Mouse (Mus musculus): ENCODE measurements around the gene Epb41. TPM values are rescaled to one million over a fixed set of nuclear protein-coding genes. Genes with fewer than 3 reads are reported as not detected.

Epb41 gene
- 105 and 113 TPM in 2 replicates for polyA plus RNA-seq (2012; rRNA removed)
- polyA plus RNA-seq (2014; fragmentation: Nextera tagmentation; extraction: Ambion mirVana), result 153 and 166 TPM in 2 replicates

DNA sequence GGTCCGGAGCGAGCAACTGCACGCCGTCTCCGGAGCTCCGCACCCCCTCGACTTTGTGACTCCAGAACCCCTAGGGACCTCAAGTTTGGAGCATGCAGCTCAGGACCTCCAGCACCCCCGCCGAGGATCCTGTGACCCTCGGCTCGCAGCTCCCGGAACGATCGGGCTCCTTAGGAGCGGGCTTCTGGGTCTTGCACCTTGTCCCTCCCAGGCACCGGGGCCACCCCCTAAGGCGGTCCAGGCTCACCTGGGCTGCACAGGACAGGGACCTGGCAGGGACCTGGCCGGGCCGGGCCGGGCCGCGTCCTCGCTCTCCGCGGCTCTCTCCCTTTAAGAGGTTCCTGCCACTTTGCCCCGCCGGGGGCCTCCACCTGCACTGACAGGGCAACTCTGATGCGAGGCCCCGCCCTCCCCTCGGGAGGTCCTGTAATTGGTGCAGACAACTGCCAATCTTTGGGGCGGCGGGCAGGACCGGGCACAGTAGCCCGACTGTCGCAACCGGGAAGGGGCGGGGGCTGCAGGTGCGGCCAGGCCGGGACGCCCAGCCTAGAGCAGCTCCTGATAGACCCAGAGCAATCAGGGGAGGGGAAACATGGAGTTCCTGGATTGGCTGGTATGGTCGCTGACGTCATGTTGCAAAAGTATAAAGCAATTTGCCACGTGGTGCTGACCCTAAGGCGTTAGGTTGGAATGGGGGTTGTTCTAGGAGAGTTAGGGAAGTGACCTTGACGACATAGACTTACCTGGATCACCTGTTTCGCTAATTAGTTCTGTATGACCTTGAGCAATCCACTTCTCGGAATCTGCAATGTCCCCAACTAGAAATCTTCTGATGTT lies at the start of gene Epb41:
Gene Epb41, minus strand, starts transcription at position 389 of the 837 bp plus-strand sequence.
- H3K4me3 ChIP-seq (ENCODE audit: insufficient read depth in 1 of 2, low read depth in 2 of 2, low read length in 2 of 2), result peak within 1 kb of the TSS; percentile 88 to 94
- peak within 1 kb of the TSS; percentile 100 for H3K27ac ChIP-seq
- H3K9ac ChIP-seq (replicated peaks), result peak within 1 kb of the TSS; percentile 98
- peaks cover 30% of the 10 kb centered on the region for H3K36me3 ChIP-seq (replicated peaks; ENCODE audit: control insufficient read depth, insufficient read depth, low read depth)
- H3K4me2 ChIP-seq (ENCODE audit: low read depth), result peak within 1 kb of the TSS; percentile 100
- peak; percentile 99 for DNase-seq (ENCODE audit: low read depth in 3 of 3, low spot score in 3 of 3)
- 1% methylated on average over 45 of the region's 47 CpGs for WGBS (ENCODE audit: insufficient replicate concordance)
- TF ChIP-seq EP300 (IDR thresholded peaks at IDR 0.05; ENCODE audit: low read depth), result peak; percentile 65
- peak; percentile 29; the same call in 1 of the 2 replicates for TF ChIP-seq CTCF (IDR thresholded peaks at IDR 0.05; ENCODE audit: low read depth)
- no peaks in the 10 kb centered on the region for H3K27me3 ChIP-seq (ENCODE audit: control insufficient read depth, insufficient read depth, low read length)
- ATAC-seq (ENCODE audit: insufficient read depth), result peak; percentile 82
- peaks cover 63 to 72% of the 10 kb centered on the region in 2 experiments for H3K4me1 ChIP-seq (replicated peaks; ENCODE audit: control insufficient read depth in 2 of 2, insufficient read depth in 2 of 2, low read length in 1 of 2)
- H3K9me3 ChIP-seq (ENCODE audit: control insufficient read depth, low read length), result no peaks in the 10 kb centered on the region

DNA sequence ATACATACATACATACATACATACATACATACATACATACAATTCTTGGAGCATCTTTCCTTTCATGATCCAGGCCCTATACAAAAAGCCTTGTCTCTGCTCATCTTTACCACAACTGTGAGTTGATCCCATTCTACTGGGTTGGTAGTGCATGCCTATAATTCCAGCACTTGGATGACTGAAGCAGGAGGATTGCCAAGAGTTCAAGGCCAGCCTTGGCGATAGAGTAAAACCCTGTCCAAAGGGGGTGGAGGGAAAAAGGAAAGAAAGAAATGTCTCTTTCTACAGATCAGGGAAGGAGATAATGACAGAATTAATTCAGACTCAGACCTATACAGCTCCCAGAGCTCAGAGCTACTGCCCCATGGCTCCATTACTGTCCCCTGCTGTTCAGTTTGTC lies 48.0 kb upstream of the Epb41 start:
- WGBS (ENCODE audit: insufficient replicate concordance), result 73% methylated on average over 1 of the region's 1 CpGs

DNA sequence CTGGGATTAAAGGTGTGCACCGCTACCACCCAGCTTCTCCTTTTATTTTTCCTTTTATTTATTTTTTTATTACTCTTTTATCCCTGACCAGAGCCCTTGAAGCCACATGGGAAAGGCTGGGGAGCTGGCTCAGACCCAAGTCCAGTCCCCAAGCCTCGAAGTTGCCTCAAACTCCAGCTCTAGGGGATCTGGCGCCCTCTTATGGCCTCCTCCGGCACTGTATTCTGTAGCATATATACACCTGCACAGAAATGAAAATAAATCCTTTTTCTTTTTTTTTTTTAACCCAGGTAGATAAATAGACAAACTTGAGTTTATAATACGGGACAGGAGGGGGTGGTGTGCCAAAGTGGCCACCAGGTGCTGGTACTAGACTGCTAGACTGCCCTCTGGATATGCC lies 46.6 kb upstream of the Epb41 start:
- no peak overlapping the region for H3K9ac ChIP-seq (replicated peaks)
- H3K4me1 ChIP-seq (replicated peaks; ENCODE audit: control insufficient read depth in 2 of 2, insufficient read depth in 2 of 2, low read length in 1 of 2), result no peaks in the 10 kb centered on the region
- no peaks in the 10 kb centered on the region for H3K36me3 ChIP-seq (replicated peaks; ENCODE audit: control insufficient read depth, insufficient read depth, low read depth)
- H3K27me3 ChIP-seq (ENCODE audit: control insufficient read depth, insufficient read depth, low read length), result no peaks in the 10 kb centered on the region
- H3K4me3 ChIP-seq (ENCODE audit: insufficient read depth in 1 of 2, low read depth in 2 of 2, low read length in 2 of 2), result no peak overlapping the region
- ATAC-seq (ENCODE audit: insufficient read depth), result no peak
- H3K27ac ChIP-seq, result no peak overlapping the region
- no peaks in the 10 kb centered on the region for H3K9me3 ChIP-seq (ENCODE audit: control insufficient read depth, low read length)
- H3K4me2 ChIP-seq (ENCODE audit: low read depth), result no peak overlapping the region
- TF ChIP-seq CTCF (IDR thresholded peaks at IDR 0.05; ENCODE audit: low read depth) (peak; percentile 60), EP300 (IDR thresholded peaks at IDR 0.05; ENCODE audit: low read depth) (no peak)
- WGBS (ENCODE audit: insufficient replicate concordance), result 54% methylated on average over 5 of the region's 5 CpGs
- DNase-seq (ENCODE audit: low read depth in 3 of 3, low spot score in 3 of 3), result no peak

More for the DNA sequence above, 48.0 kb upstream of the Epb41 start:
- Histone ChIP-seq H3K9me3 (ENCODE audit: control insufficient read depth, low read length) (no peaks in the 10 kb centered on the region), H3K4me1 (replicated peaks; ENCODE audit: control insufficient read depth in 2 of 2, insufficient read depth in 2 of 2, low read length in 1 of 2) (no peaks in the 10 kb centered on the region), H3K27me3 (ENCODE audit: control insufficient read depth, insufficient read depth, low read length) (no peaks in the 10 kb centered on the region; the same call in 1 of the 2 replicates), H3K4me3 (ENCODE audit: insufficient read depth in 1 of 2, low read depth in 2 of 2, low read length in 2 of 2) (no peak overlapping the region), H3K36me3 (replicated peaks; ENCODE audit: control insufficient read depth, insufficient read depth, low read depth) (no peaks in the 10 kb centered on the region), H3K9ac (replicated peaks) (no peak overlapping the region), H3K4me2 (ENCODE audit: low read depth) (no peak overlapping the region), H3K27ac (no peak overlapping the region)
- TF ChIP-seq CTCF (IDR thresholded peaks at IDR 0.05; ENCODE audit: low read depth) (no peak), EP300 (IDR thresholded peaks at IDR 0.05; ENCODE audit: low read depth) (no peak)
- no peak for DNase-seq (ENCODE audit: low read depth in 3 of 3, low spot score in 3 of 3)
- no peak for ATAC-seq (ENCODE audit: insufficient read depth)

DNA sequence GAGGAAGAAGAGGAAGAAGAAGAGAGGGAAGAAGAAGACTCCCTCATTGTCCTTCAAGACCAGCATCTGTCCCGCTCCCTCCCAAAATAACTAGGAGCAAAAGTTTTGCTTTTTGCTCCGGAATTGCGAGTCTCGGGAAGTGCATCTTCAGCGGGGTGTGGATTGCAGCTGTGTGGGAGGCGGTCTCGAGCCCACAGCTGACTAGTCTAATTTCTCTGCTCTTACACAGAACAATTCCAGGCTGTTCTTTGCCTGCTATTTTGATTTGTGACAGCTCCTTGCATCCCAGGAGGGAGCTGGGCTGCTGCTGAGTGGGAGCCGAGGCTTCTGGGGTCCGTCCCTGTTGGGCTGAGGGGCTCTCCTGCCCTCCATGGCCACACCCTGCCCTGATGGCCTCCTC lies 44.4 kb upstream of the Epb41 start:
- DNase-seq (ENCODE audit: low read depth in 3 of 3, low spot score in 3 of 3) (no peak), ATAC-seq (ENCODE audit: insufficient read depth) (no peak)
- no peak overlapping the region for H3K9ac ChIP-seq (replicated peaks)
- H3K9me3 ChIP-seq (ENCODE audit: control insufficient read depth, low read length), result no peaks in the 10 kb centered on the region
- H3K4me3 ChIP-seq (ENCODE audit: insufficient read depth in 1 of 2, low read depth in 2 of 2, low read length in 2 of 2), result no peak overlapping the region
- TF ChIP-seq CTCF (IDR thresholded peaks at IDR 0.05; ENCODE audit: low read depth), result no peak
- no peaks in the 10 kb centered on the region for H3K4me1 ChIP-seq (replicated peaks; ENCODE audit: control insufficient read depth in 2 of 2, insufficient read depth in 2 of 2, low read length in 1 of 2)
- no peaks in the 10 kb centered on the region for H3K36me3 ChIP-seq (replicated peaks; ENCODE audit: control insufficient read depth, insufficient read depth, low read depth)
- H3K27ac ChIP-seq, result no peak overlapping the region
- no peaks in the 10 kb centered on the region for H3K27me3 ChIP-seq (ENCODE audit: control insufficient read depth, insufficient read depth, low read length)
- WGBS (ENCODE audit: insufficient replicate concordance), result 43% methylated on average over 9 of the region's 9 CpGs
- H3K4me2 ChIP-seq (ENCODE audit: low read depth), result no peak overlapping the region

DNA sequence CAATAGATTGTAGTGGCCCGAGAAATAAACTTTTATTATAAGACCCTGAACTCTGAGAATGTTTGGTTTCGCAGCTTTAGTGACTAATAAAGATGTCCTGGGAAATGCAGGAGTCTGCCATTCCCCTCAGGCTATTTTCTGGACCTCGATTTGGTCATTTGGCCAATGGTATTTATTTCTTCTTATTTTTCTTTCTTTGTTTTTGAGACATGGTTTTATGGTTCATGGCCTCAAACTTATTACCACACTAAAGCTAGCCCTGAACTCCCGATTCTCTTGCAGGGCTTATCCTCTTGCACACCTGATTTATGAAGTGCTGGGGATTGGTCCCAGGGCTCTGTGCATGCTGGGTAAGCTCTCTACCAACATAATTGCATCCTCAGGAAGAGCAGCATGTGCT lies 41.2 kb upstream of the Epb41 start:
- 62% methylated on average over 4 of the region's 4 CpGs for WGBS (ENCODE audit: insufficient replicate concordance)
- Histone ChIP-seq H3K27me3 (ENCODE audit: control insufficient read depth, insufficient read depth, low read length) (no peaks in the 10 kb centered on the region), H3K27ac (no peak overlapping the region), H3K9me3 (ENCODE audit: control insufficient read depth, low read length) (no peaks in the 10 kb centered on the region), H3K4me3 (ENCODE audit: insufficient read depth in 1 of 2, low read depth in 2 of 2, low read length in 2 of 2) (no peak overlapping the region), H3K36me3 (replicated peaks; ENCODE audit: control insufficient read depth, insufficient read depth, low read depth) (no peaks in the 10 kb centered on the region), H3K4me1 (replicated peaks; ENCODE audit: control insufficient read depth in 2 of 2, insufficient read depth in 2 of 2, low read length in 1 of 2) (no peaks in the 10 kb centered on the region), H3K9ac (replicated peaks) (no peak overlapping the region), H3K4me2 (ENCODE audit: low read depth) (no peak overlapping the region)
- DNase-seq (ENCODE audit: low read depth in 3 of 3, low spot score in 3 of 3), result no peak
- no peak for TF ChIP-seq EP300 (IDR thresholded peaks at IDR 0.05; ENCODE audit: low read depth)
- TF ChIP-seq CTCF (IDR thresholded peaks at IDR 0.05; ENCODE audit: low read depth), result no peak
- no peak for ATAC-seq (ENCODE audit: insufficient read depth)
